Mouse (Mus musculus) ovary, adult 18-20 months (tissue): ENCODE measurements around the gene Rrm2.
"Not testable (repeated sequence)": the region's sequence is repeated elsewhere in the genome, so short reads cannot be mapped to it uniquely, and the experiment has no call there.

Experiments
- DNase-seq: peaks from one replicate; pipeline ENCODE4 v3.0.0; 2022; ENCODE audit warnings: low spot score, mixed read lengths

Rrm2 gene

DNA sequence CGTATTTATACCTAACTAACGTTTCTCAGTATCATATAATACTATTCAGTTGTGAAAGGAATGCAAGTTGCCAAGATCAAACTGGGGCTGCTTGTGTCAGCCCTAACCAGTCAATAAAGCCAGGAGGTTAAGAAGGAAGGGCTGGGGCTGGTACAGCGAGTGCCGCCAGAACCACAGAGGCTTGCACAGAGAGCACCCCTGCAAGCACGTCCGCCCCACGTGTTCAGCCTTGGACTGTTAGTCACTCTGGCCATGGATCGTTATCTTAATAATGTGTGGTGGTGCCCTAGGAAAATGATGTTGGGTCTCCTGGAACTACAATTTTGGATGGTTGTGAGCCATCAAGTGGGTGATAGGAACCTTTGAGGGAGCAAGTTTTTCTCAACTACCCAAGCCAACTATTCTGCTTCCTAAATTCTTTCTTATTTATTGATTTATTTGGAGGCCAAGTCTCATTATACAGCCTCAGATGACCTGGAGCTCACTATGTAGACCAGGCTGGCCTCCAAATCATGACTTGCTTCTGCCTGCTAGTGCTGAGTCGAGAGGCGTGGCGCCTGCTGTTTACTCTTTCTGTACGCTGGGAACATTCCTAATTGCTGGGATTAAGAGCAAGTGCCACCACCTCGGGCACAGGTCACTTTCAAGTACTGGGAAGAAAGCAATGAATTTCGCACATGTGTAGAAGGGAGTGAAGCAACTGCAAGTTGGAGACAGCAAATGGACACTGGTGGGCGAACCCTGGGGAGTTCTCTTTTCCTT lies 2.4 kb upstream of the Rrm2 start:
- DNase-seq = no peak

DNA sequence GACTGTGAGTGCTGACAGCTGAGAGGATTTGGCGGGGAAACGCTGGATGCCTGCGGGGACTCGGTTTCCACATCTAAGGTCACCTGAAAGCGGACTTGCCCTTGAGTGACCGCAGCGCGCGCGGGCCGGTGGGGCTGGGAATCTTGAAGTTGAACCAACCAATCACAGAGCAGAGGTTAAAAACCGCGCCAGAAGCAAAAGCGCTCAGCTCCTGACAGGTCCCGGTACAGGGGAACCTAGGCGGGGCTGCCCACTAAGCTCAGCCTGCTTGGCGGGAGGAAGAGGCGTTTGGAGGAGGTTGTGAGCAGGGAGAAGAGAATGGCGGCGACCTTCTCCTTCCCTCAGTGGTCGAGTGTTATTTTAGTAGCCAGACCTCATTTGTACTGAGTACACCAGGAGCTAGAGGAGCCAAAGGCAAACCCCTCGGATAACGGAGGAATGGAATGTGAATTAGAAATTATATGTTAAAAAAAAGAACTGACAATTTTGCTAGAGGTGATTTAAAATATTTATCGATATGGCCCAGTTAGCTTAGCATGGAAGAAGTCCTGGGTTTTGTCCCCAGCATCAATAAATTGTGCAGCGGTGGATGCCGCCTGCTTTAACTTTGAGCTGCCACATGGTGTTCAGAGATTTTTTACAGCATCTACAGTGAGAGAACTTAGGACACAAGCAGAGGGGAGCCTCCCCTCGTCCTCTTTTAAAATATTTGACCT lies 1.1 kb upstream of the Rrm2 start:
- DNase-seq = no peak

DNA sequence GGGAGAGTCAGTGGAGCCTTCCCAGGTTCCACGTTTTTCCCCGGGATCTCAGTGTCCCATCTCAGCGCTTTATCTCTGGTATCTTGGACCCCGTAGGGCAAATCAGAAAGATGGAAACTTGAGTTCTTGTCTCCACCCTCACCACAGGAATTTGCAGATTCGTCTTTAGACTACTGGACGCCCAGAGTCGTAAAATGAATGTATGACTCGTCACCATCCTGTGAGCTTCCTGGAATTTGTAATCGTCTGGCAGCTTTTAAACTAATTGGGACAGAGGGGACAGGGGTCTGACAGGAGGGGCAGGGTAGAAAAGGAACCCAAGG lies 600 bp upstream of the Rrm2 start:
- no peak for DNase-seq

DNA sequence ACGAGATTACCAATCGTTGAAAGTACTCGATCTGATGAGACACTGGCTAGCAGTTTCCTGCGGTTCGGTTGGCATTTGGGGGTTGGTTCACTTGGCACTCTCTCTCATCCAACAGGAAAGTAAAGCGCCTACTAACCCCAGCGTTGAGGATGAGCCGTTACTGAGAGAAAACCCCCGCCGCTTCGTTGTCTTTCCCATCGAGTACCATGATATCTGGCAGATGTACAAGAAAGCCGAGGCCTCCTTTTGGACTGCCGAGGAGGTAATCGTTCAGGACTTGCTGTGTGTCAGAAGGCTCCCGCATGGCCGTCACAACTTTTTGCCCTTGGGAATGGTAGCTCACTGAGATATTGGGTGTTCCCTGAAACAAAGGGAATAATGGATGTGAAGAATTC lies 780 bp downstream of the Rrm2 start:
- DNase-seq = no peak

DNA sequence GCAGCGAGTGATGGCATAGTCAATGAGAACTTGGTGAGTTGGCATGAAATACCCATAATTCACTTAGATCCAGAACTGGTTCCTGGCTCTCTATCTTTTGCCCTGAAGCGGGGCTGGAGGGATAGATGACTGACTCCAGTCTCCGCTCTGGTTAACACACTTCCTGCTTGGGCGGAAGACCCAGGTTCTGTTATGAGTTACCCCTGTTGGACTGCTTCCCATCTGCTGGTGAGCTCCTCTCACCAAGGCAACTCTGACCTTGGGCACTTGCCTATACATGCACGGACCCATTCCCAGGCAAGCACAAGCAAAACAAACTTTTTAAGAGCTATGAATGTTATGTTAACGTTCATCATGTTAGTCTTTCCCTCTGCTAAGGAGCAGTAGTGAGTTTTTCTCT lies 1.4 kb downstream of the Rrm2 start:
- no peak for DNase-seq

DNA sequence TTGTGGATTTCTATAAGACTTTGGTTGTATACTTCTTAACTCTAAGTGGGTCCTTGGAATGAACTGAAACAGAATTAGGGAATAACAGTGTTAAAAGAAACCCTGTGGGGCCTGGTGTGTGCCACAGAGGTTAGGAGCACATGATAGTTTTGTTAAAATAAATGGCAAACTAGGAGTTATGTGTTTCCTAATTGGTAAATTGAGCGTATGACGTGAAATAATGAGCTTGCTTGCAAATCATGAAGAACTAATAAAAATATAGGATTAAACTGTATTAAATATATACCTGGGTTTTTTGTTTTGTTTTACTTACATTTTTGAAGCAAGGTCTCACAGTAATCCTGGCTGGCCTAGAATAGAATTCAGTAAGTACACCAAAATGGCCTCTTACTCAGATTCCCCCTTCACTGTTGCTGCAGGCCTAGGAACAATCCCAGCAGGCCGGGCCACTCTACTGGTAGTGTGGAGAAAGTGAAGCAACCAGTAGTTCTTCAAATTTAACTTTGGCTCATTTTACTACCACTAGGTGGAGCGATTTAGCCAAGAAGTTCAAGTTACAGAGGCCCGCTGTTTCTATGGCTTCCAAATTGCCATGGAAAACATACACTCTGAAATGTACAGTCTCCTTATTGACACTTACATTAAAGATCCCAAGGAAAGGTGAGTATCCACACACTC lies 1.9 kb downstream of the Rrm2 start:
- no peak for DNase-seq

DNA sequence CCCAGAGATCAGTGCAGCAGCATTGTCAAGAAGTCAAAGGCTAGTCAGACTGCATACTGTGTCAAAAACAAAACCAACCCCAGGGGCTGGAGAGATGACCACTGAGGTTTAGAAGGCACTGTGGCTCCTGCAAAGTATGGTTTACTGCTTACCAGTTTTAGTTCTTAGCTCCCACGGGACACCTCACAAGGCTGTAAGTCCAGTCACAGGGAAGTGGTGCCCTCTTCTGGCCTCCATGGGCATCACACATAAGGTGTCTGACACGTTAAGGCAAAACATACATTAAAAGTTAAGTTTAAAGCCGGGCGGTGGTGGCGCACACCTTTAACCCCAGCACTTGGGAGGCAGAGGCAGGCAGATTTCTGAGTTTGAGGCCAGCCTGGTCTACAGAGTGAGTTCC lies 2.6 kb downstream of the Rrm2 start:
- DNase-seq = no peak

DNA sequence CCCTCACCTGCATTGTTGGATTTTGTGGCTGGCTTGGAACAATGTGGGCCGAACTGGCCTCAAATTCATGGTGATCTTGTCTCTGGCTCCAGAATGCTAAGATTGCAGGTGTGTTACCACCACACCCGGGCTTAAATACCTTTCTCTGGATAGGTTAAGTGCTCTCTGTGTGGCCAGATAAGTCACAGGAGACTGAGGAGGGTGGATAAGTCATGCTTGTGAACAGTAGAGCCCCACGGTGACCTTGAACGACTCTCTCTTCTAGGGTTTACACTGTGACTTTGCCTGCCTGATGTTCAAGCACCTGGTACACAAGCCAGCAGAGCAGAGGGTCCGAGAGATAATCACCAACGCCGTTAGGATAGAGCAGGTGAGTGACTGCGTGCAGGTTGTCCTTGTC lies 4.4 kb downstream of the Rrm2 start:
- no peak for DNase-seq

DNA sequence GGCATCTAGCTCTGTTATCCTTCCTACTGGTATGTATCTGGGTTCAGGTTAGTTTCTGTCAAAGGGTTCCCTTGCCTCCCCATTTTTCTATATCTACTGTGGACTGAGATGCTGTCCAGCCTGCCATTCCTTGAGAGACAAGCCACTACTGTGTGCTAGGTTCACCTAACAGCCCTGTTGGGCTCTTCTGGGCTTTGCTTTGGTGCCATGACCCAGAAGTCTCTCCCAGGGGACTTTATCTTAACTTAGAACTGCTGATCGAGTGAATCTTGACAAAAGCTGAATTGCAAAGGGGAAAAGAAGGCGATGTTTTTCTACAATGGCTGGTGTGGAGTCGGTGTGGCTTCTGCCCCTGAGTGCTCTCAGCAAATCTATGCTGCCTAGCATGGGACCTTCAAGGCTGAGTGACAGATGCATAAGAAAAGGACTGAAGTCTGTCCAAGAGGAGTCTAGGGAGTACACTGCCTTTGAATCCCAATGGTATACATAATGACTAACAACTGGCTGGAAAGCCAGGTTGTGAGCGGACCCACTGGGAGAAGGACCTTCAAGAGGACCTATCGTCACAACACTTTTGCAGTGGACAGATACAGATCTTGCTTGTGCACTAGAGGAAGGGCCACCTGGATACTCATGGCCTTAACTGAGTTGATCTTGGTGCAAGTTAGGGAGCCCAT lies 6.7 kb downstream of the Rrm2 start:
- no peak for DNase-seq

DNA sequence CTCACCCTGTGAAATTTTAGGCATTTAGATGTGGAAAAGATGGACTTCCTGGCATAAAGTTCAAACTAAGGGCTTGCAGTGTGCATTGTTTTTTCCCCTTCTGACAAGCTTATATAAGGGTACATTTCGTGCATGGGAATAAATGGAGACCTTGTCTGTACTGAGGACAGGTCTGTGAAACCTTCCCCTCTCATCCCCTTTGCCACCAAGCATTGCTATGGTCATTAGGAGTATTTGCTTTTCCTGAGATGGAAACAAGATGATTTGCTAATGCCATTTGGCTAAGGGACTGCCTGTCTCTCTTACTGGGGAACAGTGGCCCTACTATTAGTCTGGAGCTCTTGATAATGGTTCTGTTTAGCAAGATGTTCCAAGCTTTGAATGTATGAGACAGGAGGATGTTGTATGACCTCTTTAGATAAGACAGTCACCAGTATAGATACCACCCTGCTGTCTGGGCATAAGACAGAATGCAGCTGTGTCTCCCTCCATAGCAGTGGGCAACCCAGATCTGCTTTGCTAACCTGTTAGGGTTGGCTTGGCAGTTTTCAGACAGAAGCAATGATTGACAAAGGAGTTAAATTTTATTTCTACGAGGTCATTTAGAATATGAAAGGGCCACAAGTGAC lies 7.3 kb downstream of the Rrm2 start:
- no peak for DNase-seq

DNA sequence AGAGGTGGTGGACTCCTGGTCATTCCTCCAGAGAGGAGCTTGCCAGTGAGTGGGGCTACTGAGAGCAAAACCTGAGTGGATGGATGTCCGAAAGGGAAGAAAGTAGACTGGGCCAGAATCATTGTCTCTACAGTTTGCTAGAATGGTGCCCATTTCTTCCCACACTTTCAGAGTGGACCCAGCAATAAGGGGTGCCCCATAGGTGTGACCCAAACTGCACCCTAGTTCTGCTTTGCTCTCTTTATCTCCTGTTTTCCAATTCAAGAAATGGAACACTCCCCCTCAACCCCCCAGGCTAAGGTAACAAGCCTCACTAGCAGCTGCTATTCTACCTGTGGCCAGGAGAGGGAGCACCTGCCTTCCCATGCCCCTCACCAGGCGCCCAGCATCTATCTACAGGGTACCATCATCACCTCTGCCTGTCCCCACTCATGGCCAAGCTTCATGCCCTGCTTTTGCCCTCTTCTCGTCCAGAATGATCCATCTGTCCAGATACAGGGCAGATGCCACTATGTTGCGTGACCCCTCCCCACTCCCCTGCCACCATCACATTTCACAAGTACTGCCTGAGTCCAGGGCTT lies 8.8 kb downstream of the Rrm2 start:
- no peak for DNase-seq

DNA sequence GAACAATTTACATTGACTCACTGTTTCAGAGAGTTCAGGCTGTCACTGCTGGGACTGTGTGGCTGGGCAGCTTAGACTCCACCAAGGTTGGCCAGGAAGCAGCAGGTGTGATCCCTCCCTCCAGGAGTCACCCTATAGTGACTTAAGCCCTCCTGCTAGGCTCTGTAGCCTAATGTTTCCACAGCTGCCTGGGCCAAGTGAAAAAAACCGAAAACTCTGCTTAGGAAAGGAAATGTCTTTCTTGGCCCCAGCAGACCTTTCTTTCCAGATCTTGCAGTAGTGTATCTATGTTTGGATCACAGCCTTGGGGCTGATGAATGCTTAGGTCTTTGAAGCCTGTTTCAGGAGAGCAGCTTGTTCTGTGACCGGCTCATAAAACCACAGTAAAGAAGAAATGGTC lies 15.4 kb downstream of the Rrm2 start:
- DNase-seq = no peak

DNA sequence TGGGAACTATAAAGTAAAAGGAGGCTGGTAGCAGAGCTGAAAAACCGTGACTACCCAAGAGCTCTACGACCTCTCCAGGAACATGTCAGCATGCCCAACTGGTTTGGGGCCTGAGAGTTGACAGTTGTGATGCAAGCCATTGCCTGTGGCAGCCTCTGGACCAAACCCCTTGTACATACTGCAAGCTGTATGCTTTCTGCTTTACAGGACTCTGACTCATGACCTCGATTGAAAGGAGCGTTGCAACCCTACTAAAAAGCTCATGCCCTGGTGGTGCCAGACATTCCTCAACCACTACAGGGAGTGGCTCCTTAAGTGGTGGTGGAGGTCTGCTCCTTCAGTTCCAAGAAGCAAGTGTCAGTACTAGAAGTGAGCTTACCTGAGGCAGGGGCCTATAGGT lies 15.8 kb downstream of the Rrm2 start:
- no peak for DNase-seq

DNA sequence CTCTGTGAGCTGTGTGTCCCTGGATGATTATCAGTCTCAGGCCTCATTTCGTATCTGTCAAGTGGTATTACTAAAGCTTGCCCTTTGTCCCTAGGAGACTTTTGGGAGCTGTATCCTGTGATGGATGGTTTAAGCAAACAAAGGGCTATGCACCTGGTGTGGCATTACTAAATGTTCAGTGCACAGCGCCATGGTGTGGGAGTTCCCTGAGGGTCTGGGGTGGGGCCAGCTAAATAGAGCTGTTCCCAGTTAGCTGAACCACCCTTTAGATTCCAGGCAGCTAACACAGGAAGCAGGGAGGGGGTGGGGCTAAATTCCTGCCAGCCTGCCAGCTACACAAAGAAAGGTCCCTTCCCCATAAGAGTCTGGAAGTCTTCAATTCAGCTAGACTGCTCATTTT lies 16.3 kb downstream of the Rrm2 start:
- DNase-seq = no peak

DNA sequence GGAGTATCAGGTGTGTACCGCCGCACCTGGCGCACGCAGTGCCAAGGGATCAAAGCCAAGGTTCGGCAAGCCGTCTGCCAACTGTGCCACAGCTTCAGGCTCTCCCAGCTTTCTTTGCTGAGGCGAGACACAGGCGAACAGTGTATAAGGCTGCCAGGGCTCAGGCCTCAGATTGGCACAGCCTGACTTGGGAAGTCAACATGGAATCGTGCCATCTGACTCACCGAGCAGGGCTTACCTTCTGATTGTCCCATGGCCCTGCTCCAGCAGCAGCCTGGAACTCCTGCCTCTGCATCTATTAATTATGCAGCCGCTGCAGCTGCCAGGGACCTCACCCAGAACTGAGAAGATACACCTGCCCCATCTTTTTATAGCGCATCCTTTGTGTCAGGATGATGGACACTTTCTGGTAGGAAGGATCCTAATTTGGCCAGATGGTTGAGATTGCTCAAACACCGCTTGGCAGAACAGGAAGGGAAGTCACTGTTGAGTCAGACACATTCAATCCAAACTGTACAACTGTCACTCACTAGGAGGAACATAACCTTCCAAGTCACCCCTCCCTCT lies 26.9 kb downstream of the Rrm2 start:
- peak; percentile 55 for DNase-seq

DNA sequence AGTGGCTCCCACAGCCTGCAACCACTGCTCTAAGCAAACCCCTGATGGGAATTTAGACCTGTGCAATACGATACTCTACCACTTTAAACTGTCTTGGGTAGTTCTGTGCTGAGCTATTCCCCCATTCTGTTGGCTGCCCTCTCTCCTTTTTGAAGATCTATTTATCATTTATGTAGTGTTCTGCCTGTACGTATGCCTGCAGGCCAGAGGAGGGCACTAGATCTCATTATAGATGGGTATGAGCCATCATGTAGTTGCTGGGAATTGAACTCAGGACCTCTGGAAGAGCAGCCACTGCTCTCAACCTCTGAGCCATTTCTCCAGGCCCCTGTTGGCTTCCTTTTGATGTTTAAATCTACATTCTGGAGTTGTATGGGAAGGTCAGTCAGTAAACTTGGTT lies 28.9 kb downstream of the Rrm2 start:
- no peak for DNase-seq

DNA sequence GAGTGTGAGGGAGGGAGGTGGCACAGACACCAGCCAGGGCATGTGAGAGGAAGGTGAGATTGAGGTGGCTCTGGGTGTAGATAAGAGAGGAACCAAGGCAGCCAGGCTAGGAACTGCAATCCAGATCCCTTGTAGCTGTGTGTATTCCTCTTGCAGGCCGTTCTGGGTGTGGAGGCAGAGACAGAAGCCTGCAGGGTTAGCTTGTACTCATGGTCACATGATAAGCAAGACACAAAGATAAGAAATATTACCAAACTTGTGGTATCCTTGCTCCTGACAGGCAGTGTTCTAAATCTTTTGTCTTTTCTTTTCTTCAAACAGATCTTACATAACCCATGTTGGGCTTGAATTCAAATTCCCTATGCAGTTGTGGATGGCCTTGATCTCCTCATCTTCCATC lies 31.9 kb downstream of the Rrm2 start:
- no peak for DNase-seq

DNA sequence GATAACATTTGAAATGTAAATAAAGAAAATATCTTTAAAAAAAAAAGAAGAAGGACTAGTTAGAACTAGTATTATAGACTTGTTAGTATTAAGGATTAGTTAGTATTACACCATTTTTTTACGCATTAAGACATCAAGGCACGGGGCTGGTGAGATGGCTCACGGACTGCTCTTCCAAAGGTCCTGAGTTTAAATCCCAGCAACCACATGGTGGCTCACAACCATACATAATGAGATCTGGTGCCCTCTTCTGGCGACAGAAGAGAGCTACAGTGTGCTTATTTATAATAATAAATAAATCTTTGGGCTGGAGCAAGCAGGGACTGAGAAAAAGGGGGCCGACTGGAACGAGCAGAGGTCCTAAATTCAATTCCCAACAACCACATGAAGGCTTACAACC lies 33.5 kb downstream of the Rrm2 start:
- not testable (repeated sequence) for DNase-seq

DNA sequence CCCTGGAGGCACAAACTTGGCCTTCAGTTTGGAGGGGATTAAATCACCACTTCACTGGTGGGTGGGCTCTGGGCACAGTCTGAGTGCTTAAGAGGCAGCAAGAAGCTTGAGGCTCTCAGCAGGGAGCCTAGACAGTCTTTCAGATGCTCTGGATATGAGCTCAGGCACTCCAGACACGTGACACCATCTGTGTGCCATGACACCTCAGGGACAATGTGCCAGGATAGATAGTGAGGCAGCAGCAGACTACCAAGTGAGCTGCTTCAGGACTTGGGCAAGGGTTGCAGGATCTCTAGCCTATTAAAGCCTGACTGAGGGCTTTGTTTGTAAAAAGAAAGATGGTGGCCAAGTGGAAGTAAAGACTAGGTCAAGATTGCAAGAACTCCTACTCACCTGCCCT lies 36.3 kb downstream of the Rrm2 start:
- no peak for DNase-seq

DNA sequence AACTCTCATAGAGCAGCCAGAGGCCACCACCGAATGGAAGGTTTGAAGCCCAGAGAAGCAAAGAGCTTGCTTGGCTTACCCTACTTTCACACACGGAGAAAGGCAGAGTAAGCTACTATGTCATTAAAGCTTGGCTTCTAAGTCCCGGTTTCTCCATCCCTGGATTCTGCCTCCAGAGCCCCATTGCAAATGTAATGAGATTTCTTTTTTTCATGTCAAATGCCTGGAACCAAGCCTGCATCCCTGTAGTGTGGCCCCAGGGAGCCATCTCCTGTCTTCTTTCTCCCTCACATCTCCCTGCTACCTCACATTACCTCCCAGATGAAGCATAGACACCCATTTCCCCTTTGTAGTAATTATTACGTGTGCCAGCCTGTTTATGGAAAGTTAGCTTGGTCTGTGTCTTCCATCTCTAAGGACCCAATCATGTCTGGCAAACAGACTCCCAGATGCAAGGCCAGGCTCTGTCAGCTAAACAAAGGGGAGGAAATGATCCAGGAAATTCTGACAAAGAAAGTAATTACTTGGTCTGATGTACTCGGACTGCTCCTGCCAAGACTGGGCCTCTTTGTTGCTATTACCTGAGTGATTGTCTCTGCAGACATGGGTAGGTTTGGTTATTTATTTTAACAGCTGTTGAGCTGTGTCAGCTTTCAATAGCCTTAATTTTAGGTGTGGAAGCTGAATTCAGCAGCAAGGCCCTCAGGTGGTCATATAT lies 38.7 kb downstream of the Rrm2 start:
- DNase-seq = no peak

DNA sequence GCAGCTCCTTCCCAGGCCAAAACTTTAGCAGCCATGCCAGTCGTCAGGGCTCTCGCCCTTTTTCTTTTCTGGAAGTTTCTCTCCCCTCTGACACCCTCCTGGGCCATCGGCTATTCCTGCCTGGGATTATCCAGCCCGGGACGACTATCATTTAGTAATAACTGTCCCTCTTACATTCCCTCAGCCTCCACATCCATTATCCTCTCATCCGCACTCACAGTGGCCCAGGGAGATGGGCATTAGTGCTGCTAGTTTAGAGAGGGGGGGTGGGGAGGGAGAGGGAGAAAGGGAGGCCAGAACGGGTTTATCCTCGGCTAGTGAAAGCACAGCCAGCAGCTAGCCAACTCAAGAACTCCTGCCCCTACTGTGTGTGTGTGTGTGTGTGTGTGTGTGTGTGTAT lies 39.3 kb downstream of the Rrm2 start:
- no peak for DNase-seq
